ENCODE assay signal across 8 mouse cellular contexts in the genomic region with DNA sequence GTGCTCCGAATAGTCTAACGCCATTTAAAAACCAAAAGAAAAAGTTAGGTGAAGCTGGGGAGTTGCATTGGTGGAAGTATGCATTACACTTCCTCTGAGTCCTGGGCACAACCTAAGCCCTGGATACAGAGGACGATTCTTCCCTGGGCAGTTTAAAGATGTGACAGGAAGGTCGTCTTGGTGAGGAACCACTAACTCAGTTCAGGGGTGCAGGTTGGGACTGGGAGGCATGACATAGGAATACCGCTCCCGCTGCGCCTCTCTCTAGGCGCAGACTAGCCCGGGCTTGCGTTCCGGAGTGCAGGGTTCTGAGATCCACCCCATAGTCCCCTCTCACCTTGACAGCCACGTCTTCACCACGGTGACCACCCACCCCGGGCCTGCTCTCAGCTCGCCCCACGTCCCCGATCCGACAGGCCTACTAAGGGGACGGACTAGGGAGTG. TPM values are rescaled to one million over a fixed set of nuclear protein-coding genes. Genes with fewer than 3 reads are reported as not detected.
A peak's percentile ranks its signal among the peaks of the same experiment; 100 is the strongest.
DNase-seq lines count a peak whose midpoint lies in the region; ATAC-seq lines count a peak whose summit lies in the region.

No protein-coding gene starts in this region.

- H3K27me3 ChIP-seq in lung, embryonic 16.5 days (ENCODE audit: control insufficient read depth, insufficient read depth, low read depth, low read length): no peaks in the 10 kb centered on the region
- H3K27me3 ChIP-seq in hindbrain, embryonic 14.5 days (ENCODE audit: control insufficient read depth, insufficient read depth, low read length): no peaks in the 10 kb centered on the region
- H3K27me3 ChIP-seq in midbrain, embryonic 11.5 days (ENCODE audit: control insufficient read depth, insufficient read depth, low read length): no peaks in the 10 kb centered on the region

- H3K4me2 ChIP-seq in lung, embryonic 16.5 days (ENCODE audit: low read depth, low read length): peak overlapping the region; percentile 63
- peak overlapping the region; percentile 76 for H3K4me2 ChIP-seq in hindbrain, embryonic 14.5 days (replicated peaks)
- peak overlapping the region; percentile 87 for H3K4me2 ChIP-seq in midbrain, embryonic 11.5 days

- DNase-seq in lung, postnatal 14 days: no peak
- DNase-seq in hindbrain, embryonic 14.5 days (ENCODE audit: low spot score): no peak
- DNase-seq in midbrain, embryonic 11.5 days (ENCODE audit: low spot score, missing footprints): peak; percentile 92
- DNase-seq in urinary bladder, postnatal 10 days (ENCODE audit: low spot score): no peak
- no peak for DNase-seq in left cerebral cortex, postnatal 25 days (ENCODE audit: low spot score in 2 of 2)
- no peak for DNase-seq in embryo, embryonic 9.5 days (ENCODE audit: extremely low spot score)

- no peaks in the 10 kb centered on the region for H3K9me3 ChIP-seq in lung, embryonic 16.5 days (ENCODE audit: control insufficient read depth, low read length)
- no peaks in the 10 kb centered on the region for H3K9me3 ChIP-seq in hindbrain, embryonic 14.5 days (ENCODE audit: control insufficient read depth, low read length)
- no peaks in the 10 kb centered on the region for H3K9me3 ChIP-seq in midbrain, embryonic 11.5 days (ENCODE audit: control insufficient read depth, low read length)

- peak overlapping the region; percentile 38; the same call in 1 of the 2 replicates for H3K27ac ChIP-seq in lung, embryonic 16.5 days (ENCODE audit: low read length)
- H3K27ac ChIP-seq in brown adipose tissue, adult 24 weeks (replicated peaks; ENCODE audit: low read depth, low read length): peak overlapping the region; percentile 29
- H3K27ac ChIP-seq in hindbrain, embryonic 14.5 days: 0 out of 2 replicates have a peak overlapping the region, but pooled peaks have one; percentile 43
- H3K27ac ChIP-seq in midbrain, embryonic 11.5 days (ENCODE audit: low read depth, low read length): no peak overlapping the region; the same call in 1 of the 2 replicates

- peaks cover 7% of the 10 kb centered on the region for H3K4me1 ChIP-seq in lung, embryonic 16.5 days (replicated peaks; ENCODE audit: control insufficient read depth, insufficient read depth, low read length)
- no peaks in the 10 kb centered on the region for H3K4me1 ChIP-seq in brown adipose tissue, adult 24 weeks (ENCODE audit: control insufficient read depth, insufficient read depth, insufficient read length, low read length)
- peaks cover 11% of the 10 kb centered on the region for H3K4me1 ChIP-seq in hindbrain, embryonic 14.5 days (replicated peaks; ENCODE audit: control insufficient read depth, insufficient read depth, low read length)
- H3K4me1 ChIP-seq in midbrain, embryonic 11.5 days (ENCODE audit: control insufficient read depth, insufficient read depth, low read length): peaks cover 6% of the 10 kb centered on the region

- H3K36me3 ChIP-seq in lung, embryonic 16.5 days (ENCODE audit: control insufficient read depth, insufficient read depth, low read length): peaks cover 5% of the 10 kb centered on the region
- peaks cover 18% of the 10 kb centered on the region for H3K36me3 ChIP-seq in hindbrain, embryonic 14.5 days (replicated peaks; ENCODE audit: control insufficient read depth, insufficient read depth)
- H3K36me3 ChIP-seq in midbrain, embryonic 11.5 days (ENCODE audit: control insufficient read depth, insufficient read depth, low read length): no peaks in the 10 kb centered on the region

- peak overlapping the region; percentile 75 for H3K4me3 ChIP-seq in lung, embryonic 16.5 days (ENCODE audit: low read length)
- H3K4me3 ChIP-seq in brown adipose tissue, adult 24 weeks (ENCODE audit: insufficient read depth, low read depth, low read length): peak overlapping the region; percentile 75
- H3K4me3 ChIP-seq in hindbrain, embryonic 14.5 days (replicated peaks; ENCODE audit: low read length): peak overlapping the region; percentile 77
- peak overlapping the region; percentile 77 for H3K4me3 ChIP-seq in midbrain, embryonic 11.5 days (ENCODE audit: low read depth, low read length)

- 1% methylated on average over 19 of the region's 19 CpGs for WGBS in lung, embryonic 16.5 days
- whole genome bisulfite sequencing in hindbrain, embryonic 14.5 days: 3% methylated on average over 19 of the region's 19 CpGs
- 4% methylated on average over 19 of the region's 19 CpGs for WGBS in midbrain, embryonic 11.5 days

- no peak; the same call in 1 of the 2 replicates for ATAC-seq in lung, embryonic 16.5 days (ENCODE audit: low read depth)
- peak; percentile 82 for ATAC-seq in hindbrain, embryonic 14.5 days (ENCODE audit: low FRiP score)
- ATAC-seq in midbrain, embryonic 11.5 days (ENCODE audit: low FRiP score): no peak

- intact Hi-C loops in left cerebral cortex, postnatal 25 days (cut with DNase I): loop anchor here (1.0 to 2.0 kb wide), 2 partner anchors 21 to 62 kb away; partner anchors contain the start of genes Hmmr and Nudcd2

- H3K9ac ChIP-seq in lung, embryonic 16.5 days (ENCODE audit: low read length): peak overlapping the region; percentile 91
- peak overlapping the region; percentile 84 for H3K9ac ChIP-seq in hindbrain, embryonic 14.5 days
- peak overlapping the region; percentile 86 for H3K9ac ChIP-seq in midbrain, embryonic 11.5 days (ENCODE audit: low read length)

RNA-seq across cellular contexts. Expression of gene Ccng1, which starts 0.4 kb away (rescaled TPM):
- 42.3 and 42.4 TPM in 2 replicates for polyA plus RNA-seq in lung, embryonic 16.5 days (2015; fragmentation: Nextera tagmentation; extraction: Ambion mirVana)
- 157 and 165 TPM in 2 replicates for polyA plus RNA-seq in brown adipose tissue, adult 24 weeks (2012; ENCODE audit: insufficient read depth, insufficient read length, missing spikeins)
- polyA plus RNA-seq in hindbrain, embryonic 14.5 days (2014; fragmentation: Nextera tagmentation; extraction: Ambion mirVana): 42.9 and 53.6 TPM in 2 replicates
- polyA plus RNA-seq in midbrain, embryonic 11.5 days (2014; fragmentation: Nextera tagmentation; extraction: Ambion mirVana): 47.9 and 61.1 TPM in 2 replicates
- total RNA-seq in left cerebral cortex, postnatal 25 days (2021): 10 to 100 TPM; 60.6 to 61.2 TPM

RNA-seq across cellular contexts. Expression of gene Nudcd2, which starts 21.2 kb away (rescaled TPM):
- polyA plus RNA-seq in lung, embryonic 16.5 days (2015; fragmentation: Nextera tagmentation; extraction: Ambion mirVana): 129 and 137 TPM in 2 replicates
- 21.8 and 29.1 TPM in 2 replicates for polyA plus RNA-seq in brown adipose tissue, adult 24 weeks (2012; ENCODE audit: insufficient read depth, insufficient read length, missing spikeins)
- 59.2 and 59.9 TPM in 2 replicates for polyA plus RNA-seq in hindbrain, embryonic 14.5 days (2014; fragmentation: Nextera tagmentation; extraction: Ambion mirVana)
- 196 and 215 TPM in 2 replicates for polyA plus RNA-seq in midbrain, embryonic 11.5 days (2014; fragmentation: Nextera tagmentation; extraction: Ambion mirVana)
- 10 to 100 TPM; 19.5 to 20.8 TPM for total RNA-seq in left cerebral cortex, postnatal 25 days (2021)

RNA-seq across cellular contexts. Expression of gene Hmmr, which starts 21.5 kb away (rescaled TPM):
- 53.2 and 55.1 TPM in 2 replicates for polyA plus RNA-seq in lung, embryonic 16.5 days (2015; fragmentation: Nextera tagmentation; extraction: Ambion mirVana)
- polyA plus RNA-seq in brown adipose tissue, adult 24 weeks (2012; ENCODE audit: insufficient read depth, insufficient read length, missing spikeins): not detected in 2 replicates
- 6.9 and 7.2 TPM in 2 replicates for polyA plus RNA-seq in hindbrain, embryonic 14.5 days (2014; fragmentation: Nextera tagmentation; extraction: Ambion mirVana)
- 66.1 and 67.2 TPM in 2 replicates for polyA plus RNA-seq in midbrain, embryonic 11.5 days (2014; fragmentation: Nextera tagmentation; extraction: Ambion mirVana)
- total RNA-seq in left cerebral cortex, postnatal 25 days (2021): under 1 TPM; 0.41 to 0.62 TPM

RNA-seq across cellular contexts. Expression of gene Mat2b, which starts 59.7 kb away (rescaled TPM):
- 99.4 and 106 TPM in 2 replicates for polyA plus RNA-seq in lung, embryonic 16.5 days (2015; fragmentation: Nextera tagmentation; extraction: Ambion mirVana)
- 52.2 and 86.1 TPM in 2 replicates for polyA plus RNA-seq in brown adipose tissue, adult 24 weeks (2012; ENCODE audit: insufficient read depth, insufficient read length, missing spikeins)
- polyA plus RNA-seq in hindbrain, embryonic 14.5 days (2014; fragmentation: Nextera tagmentation; extraction: Ambion mirVana): 57.4 and 62.2 TPM in 2 replicates
- polyA plus RNA-seq in midbrain, embryonic 11.5 days (2014; fragmentation: Nextera tagmentation; extraction: Ambion mirVana): 107 and 111 TPM in 2 replicates
- 100 to 1,000 TPM; 149 to 158 TPM for total RNA-seq in left cerebral cortex, postnatal 25 days (2021)
